Mouse (Mus musculus) CH12.LX (cell line): ENCODE results near the gene Minos1.

ENCODE experiments used
- CHD1 ChIP-seq: IDR thresholded peaks from 2 replicates; pipeline ENCODE4 v1.6.1; 2012; ENCODE audit warnings: low read depth, low read length, improper control_type of control experiment, inconsistent platforms
- CTCF ChIP-seq, 2 experiments: IDR thresholded peaks in 1 of 2; conservative IDR thresholded peaks in 1 of 2; 2 replicates each; pipeline ENCODE4 v1.5.1; 2011 to 2012; ENCODE audit warnings: low read depth in 2 of 2, low read length in 2 of 2, improper control_type of control experiment in 1 of 2, inconsistent platforms in 1 of 2, mild to moderate bottlenecking in 1 of 2, moderate library complexity in 1 of 2

DNA sequence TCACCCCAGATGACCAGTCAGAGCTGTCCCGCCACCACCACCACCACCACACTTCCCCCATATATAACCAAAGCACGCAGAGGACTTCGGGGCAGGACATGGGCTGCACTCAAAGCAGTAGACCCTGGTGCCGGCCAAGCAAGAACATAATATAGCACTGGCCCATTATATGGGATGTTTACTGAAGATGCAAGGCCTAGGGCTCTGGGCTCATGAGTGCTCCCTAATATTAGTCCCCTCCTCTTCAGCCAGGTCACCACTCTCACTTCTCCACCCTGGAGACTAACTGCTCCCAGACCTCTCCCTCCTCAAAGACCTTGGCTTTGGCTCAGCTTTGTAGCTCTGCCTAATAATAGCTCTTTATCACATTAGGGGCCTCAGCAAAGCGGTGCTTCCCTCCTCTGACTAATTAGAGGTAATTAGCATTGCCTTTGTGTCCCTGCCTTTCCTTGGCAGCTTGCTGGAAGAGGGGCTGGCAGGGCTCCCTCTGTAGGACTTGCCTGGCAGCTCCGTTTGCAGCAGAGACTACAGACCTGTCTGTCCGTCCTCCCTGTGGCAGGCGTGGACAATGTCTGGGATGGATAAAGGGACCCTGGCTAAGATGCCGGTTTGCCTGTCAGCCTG lies 76.5 kb downstream of the Minos1 start:
- no peak for TF ChIP-seq CHD1
- TF ChIP-seq CTCF (conservative IDR thresholded peaks at IDR 0.05 in 1 of 2, IDR thresholded peaks at IDR 0.05 in 1 of 2; ENCODE audit: low read depth in 2 of 2, low read length in 2 of 2) = no peak
